ENCODE assay signal across 25 mouse cellular contexts in genomic region chr3:122009818-122010217, GRCm38 (mm10). TPM values are rescaled to one million over a fixed set of nuclear protein-coding genes. Genes with fewer than 3 reads are reported as not detected.
DNase-seq lines count a peak whose midpoint lies in the region; ATAC-seq and TF ChIP-seq lines count a peak whose summit lies in the region.
"Had no signal": no experiment of that assay in that cellular context is flagged by ENCODE, and none has a peak within 500 bp of the region (broad histone marks: within the 10 kb centered on the region; RNA-seq: fewer than 3 reads in every experiment).

No protein-coding gene starts in this region.

- H3K27ac ChIP-seq in embryonic fibroblast, embryonic 13.5 days (ENCODE audit: insufficient read depth, low read length): peak overlapping the region; percentile 70
- no peak overlapping the region for H3K27ac ChIP-seq in forebrain, embryonic 15.5 days (replicated peaks)
- H3K27ac ChIP-seq in intestine, embryonic 16.5 days (ENCODE audit: low read length): no peak overlapping the region
- H3K27ac ChIP-seq: embryonic facial prominence, embryonic 10.5 days; embryonic facial prominence, embryonic 12.5 days; forebrain, embryonic 10.5 days; forebrain, embryonic 12.5 days had no signal

- H3K9me3 ChIP-seq in forebrain, embryonic 15.5 days: no peaks in the 10 kb centered on the region
- H3K9me3 ChIP-seq in intestine, embryonic 16.5 days (ENCODE audit: control insufficient read depth, low read length): no peaks in the 10 kb centered on the region
- H3K9me3 ChIP-seq: embryonic facial prominence, embryonic 10.5 days; embryonic facial prominence, embryonic 12.5 days; forebrain, embryonic 10.5 days; forebrain, embryonic 12.5 days; G1E had no signal

- H3K79me3 ChIP-seq in C2C12 (ENCODE audit: low read depth): no peaks in the 10 kb centered on the region

- no peak for TF ChIP-seq CTCF in C2C12 (IDR thresholded peaks at IDR 0.05; ENCODE audit: control insufficient read depth, insufficient read depth, insufficient read length)
- TF ChIP-seq CTCF in embryonic fibroblast, embryonic 13.5 days (IDR thresholded peaks at IDR 0.05; ENCODE audit: borderline replicate concordance, insufficient read depth, low read length): no peak

- peak; percentile 9 for DNase-seq in naive thymus-derived CD4-positive, alpha-beta T cell, adult 2 months (ENCODE audit: low read depth)
- DNase-seq: adrenal gland, adult 8-10 months; adrenal gland, postnatal 14 days; adrenal gland, postnatal 36 days; cerebellum, adult 11-12 months; cerebellum, adult 2 months; cerebellum, adult 9-10 months; cerebellum, postnatal 10 days; cerebellum, postnatal 25 days; forebrain, postnatal 0 days had no signal

- 90% methylated on average over 5 of the region's 5 CpGs for WGBS in forebrain, embryonic 15.5 days
- 91% methylated on average over 5 of the region's 5 CpGs for WGBS in intestine, embryonic 16.5 days

- peaks cover 10% of the 10 kb centered on the region for H3K4me1 ChIP-seq in embryonic fibroblast, embryonic 13.5 days (ENCODE audit: control insufficient read depth, insufficient read depth, low read length)
- H3K4me1 ChIP-seq in forebrain, embryonic 15.5 days: no peaks in the 10 kb centered on the region
- H3K4me1 ChIP-seq in intestine, embryonic 16.5 days (ENCODE audit: control insufficient read depth, insufficient read depth, low read length): 0 out of 2 replicates have a peak, but pooled peaks cover 4% of the 10 kb centered on the region
- H3K4me1 ChIP-seq: embryonic facial prominence, embryonic 10.5 days; embryonic facial prominence, embryonic 12.5 days; forebrain, embryonic 10.5 days; forebrain, embryonic 12.5 days had no signal

- H3K79me2 ChIP-seq in C2C12 (ENCODE audit: control insufficient read depth, insufficient read depth): no peaks in the 10 kb centered on the region

- H3ac ChIP-seq in C2C12 (ENCODE audit: control insufficient read depth, insufficient read length, low read depth): no peak overlapping the region

- no peaks in the 10 kb centered on the region for H3K36me3 ChIP-seq in C2C12 (ENCODE audit: control insufficient read depth, insufficient read depth)
- H3K36me3 ChIP-seq in forebrain, embryonic 15.5 days: no peaks in the 10 kb centered on the region
- peaks cover 6% of the 10 kb centered on the region; the same call in 1 of the 2 replicates for H3K36me3 ChIP-seq in intestine, embryonic 16.5 days (ENCODE audit: control insufficient read depth, insufficient read depth, low read length)
- H3K36me3 ChIP-seq: forebrain, embryonic 12.5 days had no signal

- H3K4me3 ChIP-seq in C2C12 (ENCODE audit: insufficient read depth, poor library complexity, severe bottlenecking): no peak overlapping the region
- H3K4me3 ChIP-seq in embryonic fibroblast, embryonic 13.5 days (ENCODE audit: insufficient read depth, low read length): no peak overlapping the region
- no peak overlapping the region for H3K4me3 ChIP-seq in forebrain, embryonic 15.5 days
- H3K4me3 ChIP-seq in intestine, embryonic 16.5 days (ENCODE audit: low read length): no peak overlapping the region
- H3K4me3 ChIP-seq: embryonic facial prominence, embryonic 10.5 days; embryonic facial prominence, embryonic 12.5 days; erythroblast, embryonic 14.5 days; forebrain, embryonic 10.5 days; forebrain, embryonic 12.5 days had no signal

- TF ChIP-seq POLR2A in embryonic fibroblast, embryonic 13.5 days (IDR thresholded peaks at IDR 0.05; ENCODE audit: low read depth, low read length): no peak

- no peak overlapping the region for H3K4me2 ChIP-seq in forebrain, embryonic 15.5 days (replicated peaks)
- H3K4me2 ChIP-seq in intestine, embryonic 16.5 days (ENCODE audit: low read depth, low read length): no peak overlapping the region
- H3K4me2 ChIP-seq: embryonic facial prominence, embryonic 12.5 days; forebrain, embryonic 12.5 days had no signal

- no peaks in the 10 kb centered on the region for H3K27me3 ChIP-seq in C2C12 (ENCODE audit: control insufficient read depth, insufficient read depth, insufficient read length)
- H3K27me3 ChIP-seq in forebrain, embryonic 15.5 days: no peaks in the 10 kb centered on the region
- H3K27me3 ChIP-seq in intestine, embryonic 16.5 days (replicated peaks; ENCODE audit: control insufficient read depth, insufficient read depth, low read length): no peaks in the 10 kb centered on the region
- H3K27me3 ChIP-seq: CH12.LX; embryonic facial prominence, embryonic 12.5 days; forebrain, embryonic 12.5 days; Patski had no signal

- ATAC-seq in forebrain, embryonic 15.5 days (replicated peaks): no peak
- ATAC-seq in intestine, embryonic 16.5 days: no peak
- ATAC-seq: activated CD4-positive, CD25-positive, alpha-beta regulatory T cell, adult 4 months; CD4-positive, CD25-positive, alpha-beta regulatory T cell, adult 4 months; forebrain, embryonic 14.5 days; forebrain, postnatal 0 days had no signal

- no peak overlapping the region for H3K9ac ChIP-seq in forebrain, embryonic 15.5 days (replicated peaks)
- H3K9ac ChIP-seq in intestine, embryonic 16.5 days (ENCODE audit: low read depth, low read length): no peak overlapping the region
- H3K9ac ChIP-seq: embryonic facial prominence, embryonic 12.5 days; forebrain, embryonic 12.5 days; forebrain, postnatal 0 days had no signal

TF ChIP-seq in C2C12, 6 proteins besides CTCF, POLR2A, EP300 and RAD21:
- TF ChIP-seq MYOG (IDR thresholded peaks at IDR 0.05; ENCODE audit: control insufficient read depth, extremely low read depth, insufficient read length): no peak
- no peak for TF ChIP-seq MAX (IDR thresholded peaks at IDR 0.05)
- peak; percentile 50 for TF ChIP-seq MYOD1 (IDR thresholded peaks at IDR 0.05; ENCODE audit: control insufficient read depth, insufficient read length, low read depth)
TF ChIP-seq in C2C12: peak in this region for 1.

RNA-seq across cellular contexts. Expression of gene Abca4, which starts 34.4 kb away (rescaled TPM):
- polyA plus RNA-seq in C2C12 (2012; fragmentation: generic; extraction: Trizol): 0.02 TPM
- 0.68 and 0.80 TPM in 2 replicates for polyA plus RNA-seq in embryonic fibroblast, embryonic 13.5 days (2011; ENCODE audit: insufficient read length, low read depth, missing spikeins)
- 0.72 and 1.4 TPM in 2 replicates for polyA plus RNA-seq in forebrain, embryonic 15.5 days (2015; fragmentation: Nextera tagmentation; extraction: Ambion mirVana)
- 0.70 and 0.83 TPM in 2 replicates for polyA plus RNA-seq in intestine, embryonic 16.5 days (2015; fragmentation: Nextera tagmentation; extraction: Ambion mirVana)
- polyA plus RNA-seq: activated CD4-positive, CD25-positive, alpha-beta regulatory T cell, adult 4 months; CD4-positive, CD25-positive, alpha-beta regulatory T cell, adult 4 months had no signal

RNA-seq across cellular contexts. Expression of gene Arhgap29, which starts 57.5 kb away (rescaled TPM):
- polyA plus RNA-seq in C2C12 (2012; fragmentation: generic; extraction: Trizol): 5.8 TPM
- polyA plus RNA-seq in embryonic fibroblast, embryonic 13.5 days (2011; ENCODE audit: insufficient read length, low read depth, missing spikeins): 144 and 147 TPM in 2 replicates
- polyA plus RNA-seq in forebrain, embryonic 15.5 days (2015; fragmentation: Nextera tagmentation; extraction: Ambion mirVana): 16.3 and 16.4 TPM in 2 replicates
- 22.1 and 25.7 TPM in 2 replicates for polyA plus RNA-seq in intestine, embryonic 16.5 days (2015; fragmentation: Nextera tagmentation; extraction: Ambion mirVana)
- polyA plus RNA-seq: erythroblast, embryonic 14.5 days had no signal
